Mouse (Mus musculus): ENCODE data around the gene Kif1b. TPM values are rescaled to one million over a fixed set of nuclear protein-coding genes. Genes with fewer than 3 reads are reported as not detected.

Gene Kif1b
- 8.0 TPM for polyA plus RNA-seq (2017; shearing (Covaris generic))

GRCm38 (mm10) chr4:149307596-149308490 is at the start of gene Kif1b:
Kif1b (minus strand) TSS chr4:149307693.

GRCm38 (mm10) chr4:149166215-149166946 is 141.1 kb downstream of the Kif1b start, which contains the start of gene Pgd:
Pgd (minus strand) TSS chr4:149166771.

GRCm38 (mm10) chr4:149136982-149137770 is 170.3 kb downstream of the Kif1b start, which contains the start of gene Cenps:
Cenps (minus strand) TSS chr4:149137629.

GRCm38 (mm10) chr4:149126663-149127062 is 180.8 kb downstream of the Kif1b start, which contains the start of gene Cort:
Cort (minus strand) TSS chr4:149126763.

Other genes with a start within 250 kb of the Kif1b start
- gene Pex14, start 207.8 kb downstream of the Kif1b start, polyA plus RNA-seq (2017; shearing (Covaris generic)) = 32.0 TPM
- 38.9 TPM for gene Dffa, start 203.5 kb downstream of the Kif1b start, polyA plus RNA-seq (2017; shearing (Covaris generic))
- gene Cort, start 180.9 kb downstream of the Kif1b start, polyA plus RNA-seq (2017; shearing (Covaris generic)) = not detected
- gene Cenps, start 170.1 kb downstream of the Kif1b start, polyA plus RNA-seq (2017; shearing (Covaris generic)) = 7.3 TPM
- 89.9 TPM for gene Pgd, start 140.9 kb downstream of the Kif1b start, polyA plus RNA-seq (2017; shearing (Covaris generic))
- 30.8 TPM for gene Ube4b, start 119.1 kb upstream of the Kif1b start, polyA plus RNA-seq (2017; shearing (Covaris generic))
- gene Rbp7, start 147.3 kb upstream of the Kif1b start, polyA plus RNA-seq (2017; shearing (Covaris generic)) = not detected
- 0.61 TPM for gene Tmem274, start 169.7 kb upstream of the Kif1b start, polyA plus RNA-seq (2017; shearing (Covaris generic))
- gene Nmnat1, start 177.5 kb upstream of the Kif1b start, polyA plus RNA-seq (2017; shearing (Covaris generic)) = 12.1 TPM
- 40.3 TPM for gene Lzic, start 177.5 kb upstream of the Kif1b start, polyA plus RNA-seq (2017; shearing (Covaris generic))
- gene Ctnnbip1, start 210.5 kb upstream of the Kif1b start, polyA plus RNA-seq (2017; shearing (Covaris generic)) = 0.38 TPM